Comparison of ENCODE assay signal across 8 mouse cellular contexts in the genomic region with DNA sequence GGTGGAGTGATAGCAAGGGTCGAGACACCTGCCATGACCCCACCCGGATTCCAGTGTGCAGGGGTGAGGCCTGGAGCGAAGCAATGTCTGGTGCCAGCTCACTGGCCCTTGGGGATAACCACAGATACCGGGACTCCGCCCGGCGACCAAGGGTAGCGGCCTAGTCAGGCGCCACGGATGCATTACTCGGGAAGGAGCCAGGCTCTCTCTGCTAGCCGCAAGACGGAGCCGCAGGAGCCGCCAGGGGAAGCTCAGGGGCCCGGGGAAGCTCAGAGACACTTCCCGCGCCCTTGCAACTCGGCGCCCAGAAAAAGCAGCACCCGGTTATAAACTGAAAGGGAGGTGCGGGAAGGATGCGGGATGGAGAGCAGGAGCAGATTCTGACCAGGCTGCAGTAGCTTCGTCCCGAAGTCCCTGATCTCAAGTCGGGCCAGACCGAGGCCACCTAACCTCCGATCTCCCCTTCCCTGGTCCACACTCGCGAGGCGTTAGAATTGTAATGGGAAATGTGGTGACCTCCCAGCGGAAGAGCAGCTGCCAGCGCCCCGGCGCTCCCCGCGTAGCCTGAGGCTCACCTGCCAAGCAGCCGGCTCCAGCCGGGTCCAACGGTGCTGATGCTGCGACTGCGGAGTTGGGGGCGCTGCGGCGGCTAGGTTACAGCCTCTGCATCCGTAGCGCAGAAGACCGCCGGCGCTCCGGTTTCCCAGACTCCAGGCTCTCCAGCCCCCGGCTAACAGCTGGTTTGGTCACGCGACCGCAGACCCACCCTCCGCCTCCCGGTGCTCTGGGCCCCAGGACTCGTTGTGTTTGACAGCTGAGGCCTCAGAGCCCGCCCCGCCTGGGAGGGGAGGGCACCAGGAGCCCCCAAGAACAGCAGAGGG. TPM values are rescaled to one million over a fixed set of nuclear protein-coding genes. Genes with fewer than 3 reads are reported as not detected.
DNase-seq lines count a peak whose midpoint lies in the region; ATAC-seq lines count a peak whose summit lies in the region.

Gene Scrn1, minus strand, starts transcription at position 825 of the 881 bp plus-strand sequence.

- no peaks in the 10 kb centered on the region for H3K4me1 ChIP-seq in erythroblast, embryonic 14.5 days (ENCODE audit: control insufficient read depth)
- peaks cover 7% of the 10 kb centered on the region; the same call in 1 of the 2 replicates for H3K4me1 ChIP-seq in intestine, embryonic 16.5 days (ENCODE audit: control insufficient read depth, insufficient read depth, low read length)
- peaks cover 76% of the 10 kb centered on the region for H3K4me1 ChIP-seq in midbrain, embryonic 10.5 days
- no peaks in the 10 kb centered on the region for H3K4me1 ChIP-seq in stomach, embryonic 15.5 days

- peaks cover 39% of the 10 kb centered on the region for H3K27me3 ChIP-seq in erythroblast, embryonic 14.5 days (ENCODE audit: control insufficient read depth)
- no peaks in the 10 kb centered on the region; the same call in 1 of the 2 replicates for H3K27me3 ChIP-seq in intestine, embryonic 16.5 days (replicated peaks; ENCODE audit: control insufficient read depth, insufficient read depth, low read length)
- H3K27me3 ChIP-seq in midbrain, embryonic 10.5 days (ENCODE audit: low read depth, poor library complexity, severe bottlenecking), result peaks cover 35% of the 10 kb centered on the region
- H3K27me3 ChIP-seq in stomach, embryonic 15.5 days (replicated peaks), result no peaks in the 10 kb centered on the region

- H3K9ac ChIP-seq in intestine, embryonic 16.5 days (ENCODE audit: low read depth, low read length), result peak within 1 kb of the TSS; percentile 65
- H3K9ac ChIP-seq in stomach, embryonic 15.5 days, result peak within 1 kb of the TSS; percentile 17; the same call in 1 of the 2 replicates

- DNase-seq in embryo, embryonic 9.5 days (ENCODE audit: extremely low spot score), result peak; percentile 70
- peak; percentile 81 to 85 for DNase-seq in left cerebral cortex, postnatal 36 days (ENCODE audit: low spot score in 2 of 2)
- DNase-seq in midbrain, embryonic 10.5 days (ENCODE audit: low spot score), result peak; percentile 83

- peak within 1 kb of the TSS; percentile 97 for H3K4me2 ChIP-seq in intestine, embryonic 16.5 days (ENCODE audit: low read depth, low read length)
- peak within 1 kb of the TSS; percentile 92 for H3K4me2 ChIP-seq in stomach, embryonic 15.5 days

- H3K4me3 ChIP-seq in erythroblast, embryonic 14.5 days (replicated peaks), result peak within 1 kb of the TSS; percentile 8
- H3K4me3 ChIP-seq in intestine, embryonic 16.5 days (ENCODE audit: low read length), result peak within 1 kb of the TSS; percentile 61
- H3K4me3 ChIP-seq in midbrain, embryonic 10.5 days, result peak within 1 kb of the TSS; percentile 72
- H3K4me3 ChIP-seq in stomach, embryonic 15.5 days (replicated peaks), result peak within 1 kb of the TSS; percentile 48

- no peak for ATAC-seq in erythroblast, adult 5-6 weeks (replicated peaks; ENCODE audit: low FRiP score, poor library complexity, severe bottlenecking)
- ATAC-seq in granulocyte monocyte progenitor cell, adult 5-6 weeks (replicated peaks; ENCODE audit: poor library complexity, severe bottlenecking), result peak; percentile 86
- peak; percentile 83 for ATAC-seq in intestine, embryonic 16.5 days
- peak; percentile 82 for ATAC-seq in stomach, embryonic 15.5 days (ENCODE audit: insufficient read depth, low FRiP score, low read depth)

- intact Hi-C loops in left cerebral cortex, postnatal 36 days (cut with DNase I), result no loop called here

- H3K36me3 ChIP-seq in erythroblast, embryonic 14.5 days (ENCODE audit: control insufficient read depth), result no peaks in the 10 kb centered on the region
- H3K36me3 ChIP-seq in intestine, embryonic 16.5 days (ENCODE audit: control insufficient read depth, insufficient read depth, low read length), result no peaks in the 10 kb centered on the region
- no peaks in the 10 kb centered on the region for H3K36me3 ChIP-seq in midbrain, embryonic 10.5 days
- no peaks in the 10 kb centered on the region for H3K36me3 ChIP-seq in stomach, embryonic 15.5 days

- WGBS in intestine, embryonic 16.5 days, result 2% methylated on average over 60 of the region's 60 CpGs
- under 1% methylated on average over 60 of the region's 60 CpGs for WGBS in midbrain, embryonic 10.5 days
- under 1% methylated on average over 60 of the region's 60 CpGs for WGBS in stomach, embryonic 15.5 days

- peak within 1 kb of the TSS; percentile 33; the same call in 1 of the 2 replicates for H3K27ac ChIP-seq in intestine, embryonic 16.5 days (ENCODE audit: low read length)
- peak within 1 kb of the TSS; percentile 95 for H3K27ac ChIP-seq in midbrain, embryonic 10.5 days (replicated peaks)
- no peak within 1 kb of the TSS for H3K27ac ChIP-seq in stomach, embryonic 15.5 days

- H3K9me3 ChIP-seq in erythroblast, embryonic 14.5 days (ENCODE audit: control insufficient read depth, low read length), result no peaks in the 10 kb centered on the region; the same call in 1 of the 2 replicates
- H3K9me3 ChIP-seq in intestine, embryonic 16.5 days (ENCODE audit: control insufficient read depth, low read length), result no peaks in the 10 kb centered on the region
- no peaks in the 10 kb centered on the region for H3K9me3 ChIP-seq in midbrain, embryonic 10.5 days (replicated peaks)
- H3K9me3 ChIP-seq in stomach, embryonic 15.5 days, result no peaks in the 10 kb centered on the region

RNA-seq across cellular contexts. Expression of gene Scrn1, which starts in this region (rescaled TPM):
- not detected in 2 replicates for polyA plus RNA-seq in erythroblast, embryonic 14.5 days (2012)
- total RNA-seq in erythroblast, adult 5-6 weeks (2015; ENCODE audit: low replicate concordance), result not detected in 2 replicates
- total RNA-seq in erythroblast, adult 5-6 weeks (2017; ENCODE audit: low replicate concordance), result not detected in 2 replicates
- total RNA-seq in granulocyte monocyte progenitor cell, adult 5-6 weeks (2014; fragmentation: Nextera tagmentation), result not detected in 2 replicates
- total RNA-seq in granulocyte monocyte progenitor cell, adult 5-6 weeks (2017), result not detected in 2 replicates
- polyA plus RNA-seq in intestine, embryonic 16.5 days (2015; fragmentation: Nextera tagmentation; extraction: Ambion mirVana), result 4.7 and 6.6 TPM in 2 replicates
- 100 to 1,000 TPM; 145 to 155 TPM for total RNA-seq in left cerebral cortex, postnatal 36 days (2021)
- 47.7 and 66.6 TPM in 2 replicates for polyA plus RNA-seq in midbrain, embryonic 10.5 days (2016; fragmentation: Nextera tagmentation; extraction: Ambion mirVana)
- 8.5 and 9.1 TPM in 2 replicates for polyA plus RNA-seq in stomach, embryonic 15.5 days (2015; fragmentation: Nextera tagmentation; extraction: Ambion mirVana)

Comparison
In these comparisons a context has a peak if more than half of its experiments do, and no peak if none do; other contexts are left out.
1. RNA of gene Scrn1 (total RNA-seq): 145 to 155 TPM in left cerebral cortex, postnatal 36 days; not detected in erythroblast, adult 5-6 weeks and not detected in granulocyte monocyte progenitor cell, adult 5-6 weeks; every median in the first group is over 100 times any median in the second.
2. Peak in ATAC-seq in granulocyte monocyte progenitor cell, adult 5-6 weeks; RNA of the gene not detected or under 1 TPM.
3. H3K4me3 ChIP-seq: peak in every context shown above with its lines; median percentile 72 in midbrain, embryonic 10.5 days; 61 in intestine, embryonic 16.5 days; 48 in stomach, embryonic 15.5 days; 8 in erythroblast, embryonic 14.5 days.
4. Peak in every context shown above with its lines, with median percentiles within 50 percentile points of each other: DNase-seq.